Mouse (Mus musculus) G1E (cell line): Measurements from ENCODE around the gene Padi6. TPM values are rescaled to one million over a fixed set of nuclear protein-coding genes. Genes with fewer than 3 reads are reported as not detected.

Source experiments
- ATAC-seq: 2 replicates; pipeline ENCODE4 v1.8.0; 2016; ENCODE audit warnings: mild to moderate bottlenecking; ENCODE audit not compliant: insufficient number of reproducible peaks, poor library complexity, low FRiP score, severe bottlenecking; ENCODE audit errors: extremely low read depth
- DNase-seq: peaks from one replicate; pipeline ENCODE4 v3.0.0; 2012; ENCODE audit warnings: low spot score
- H3K27me3 ChIP-seq: 2 replicates; pipeline ENCODE4 v1.6.1; 2012; ENCODE audit warnings: mild to moderate bottlenecking, low read length, inconsistent platforms; ENCODE audit not compliant: insufficient read depth
- H3K36me3 ChIP-seq: replicated peaks from 2 replicates; pipeline ENCODE3; 2012; ENCODE audit warnings: mild to moderate bottlenecking, inconsistent platforms
- H3K4me1 ChIP-seq: 2 replicates; pipeline ENCODE4 v1.6.1; 2012; ENCODE audit warnings: low read depth, low read length, inconsistent platforms, mixed read lengths; ENCODE audit not compliant: insufficient read depth
- H3K4me3 ChIP-seq: 2 replicates; pipeline ENCODE4 v1.5.1; 2012; ENCODE audit warnings: low read depth, mild to moderate bottlenecking, inconsistent platforms, low read length, moderate library complexity, mixed read lengths
- H3K9me3 ChIP-seq: replicated peaks from 2 replicates; pipeline ENCODE4 v1.6.1; 2012; ENCODE audit warnings: inconsistent platforms
- CTCF ChIP-seq: IDR thresholded peaks from 2 replicates; pipeline ENCODE4 v1.5.1; 2012; ENCODE audit warnings: low read depth, low read length, inconsistent platforms, mixed read lengths
- GATA1 ChIP-seq: IDR thresholded peaks from 2 replicates; pipeline ENCODE4 v1.6.1; 2012; ENCODE audit warnings: borderline replicate concordance, low read length, inconsistent platforms, mixed read lengths
- GATA2 ChIP-seq: IDR thresholded peaks from 2 replicates; pipeline ENCODE4 v1.6.1; 2012; ENCODE audit warnings: low read depth, low read length, inconsistent platforms, borderline replicate concordance
- POLR2AphosphoS5 ChIP-seq: IDR thresholded peaks from 2 replicates; pipeline ENCODE4 v1.6.1; 2012; ENCODE audit warnings: low read depth, low read length, inconsistent platforms; ENCODE audit not compliant: insufficient replicate concordance
- TAL1 ChIP-seq: conservative IDR thresholded peaks from 2 replicates; pipeline ENCODE4 v1.6.1; 2012; ENCODE audit warnings: low read depth, low read length, inconsistent platforms, mixed read lengths
- polyA plus RNA-seq: library from polyadenylated mRNA; stranded (reverse); fragments of >175 nt; gene quantifications from 2 replicates; pipeline ENCODE4 v1.2.3, GENCODE M21; 2012
- total RNA-seq, 2 experiments: library from RNA; stranded (forward) in 1 of 2; stranded (reverse) in 1 of 2; fragments of 200-1000 nt in 1 of 2; fragments of >200 nt in 1 of 2; fragmentation: Nextera tagmentation in 1 of 2; gene quantifications; 2 replicates each; pipeline ENCODE4 v1.2.3; 2014 to 2017

Gene Padi6
- total and polyA plus RNA-seq, 3 experiments, result not detected

DNA sequence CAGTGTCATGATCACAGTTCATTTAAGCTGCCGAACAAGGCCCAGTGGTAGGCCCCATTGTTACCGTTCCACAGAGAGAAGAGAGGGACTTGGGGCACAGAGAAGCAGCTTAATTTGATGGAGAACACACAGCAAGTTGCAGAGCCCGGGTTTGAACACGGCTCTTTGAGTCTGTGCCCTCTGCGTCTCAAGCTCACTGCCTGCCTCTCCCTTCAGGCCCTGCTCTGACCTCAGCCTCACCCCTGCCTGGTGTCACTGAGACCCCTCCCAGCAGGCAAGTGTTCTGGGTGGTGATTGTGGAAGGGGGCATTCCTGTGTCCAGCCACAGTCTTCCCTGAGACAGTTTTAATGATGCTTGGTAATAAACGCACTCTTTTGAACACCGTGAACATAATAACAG, 47.3 kb downstream of the Padi6 start:
- TF ChIP-seq CTCF, result no peak
- TF ChIP-seq POLR2AphosphoS5, result no peak
- TF ChIP-seq GATA2, result no peak
- no peak for TF ChIP-seq GATA1
- no peak for TF ChIP-seq TAL1
- ATAC-seq, result no peak
- Histone ChIP-seq H3K36me3 (no peaks in the 10 kb centered on the region), H3K4me1 (peaks cover 67% of the 10 kb centered on the region), H3K9me3 (no peaks in the 10 kb centered on the region), H3K4me3 (no peak overlapping the region; the same call in 1 of the 2 replicates), H3K27me3 (no peaks in the 10 kb centered on the region)
- no peak for DNase-seq

DNA sequence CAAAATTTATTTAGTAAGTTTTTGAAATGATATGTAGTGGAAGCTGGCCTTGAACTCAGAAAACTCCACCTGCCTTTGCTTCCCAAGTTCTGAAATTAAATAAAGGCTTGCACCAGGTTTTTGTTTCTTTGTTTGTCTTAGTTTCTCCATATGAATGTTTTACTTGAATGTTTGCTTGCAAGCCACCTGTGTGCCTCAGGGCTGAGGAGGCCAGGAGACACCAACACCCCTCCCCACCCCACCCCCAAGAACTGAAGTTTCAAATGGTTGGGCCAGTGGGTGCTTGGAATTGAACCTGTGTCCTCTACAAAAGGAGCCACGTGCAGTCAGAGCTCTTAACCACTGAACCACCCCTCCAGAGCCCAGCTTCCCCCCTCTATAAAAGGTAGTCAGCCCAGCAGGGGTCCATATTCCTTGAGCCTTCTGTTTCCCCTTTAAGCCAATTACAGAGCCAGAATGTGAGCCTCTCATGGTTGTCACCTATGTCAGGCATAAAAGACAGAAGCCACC, 47.8 kb downstream of the Padi6 start:
- H3K9me3 ChIP-seq, result no peaks in the 10 kb centered on the region
- TF ChIP-seq POLR2AphosphoS5, result no peak
- TF ChIP-seq TAL1, result no peak
- no peak for TF ChIP-seq CTCF
- no peak for TF ChIP-seq GATA2
- no peak for TF ChIP-seq GATA1
- no peaks in the 10 kb centered on the region for H3K27me3 ChIP-seq
- ATAC-seq, result no peak
- no peak overlapping the region; the same call in 1 of the 2 replicates for H3K4me3 ChIP-seq
- no peak for DNase-seq
- no peaks in the 10 kb centered on the region for H3K36me3 ChIP-seq
- peaks cover 71% of the 10 kb centered on the region for H3K4me1 ChIP-seq

DNA sequence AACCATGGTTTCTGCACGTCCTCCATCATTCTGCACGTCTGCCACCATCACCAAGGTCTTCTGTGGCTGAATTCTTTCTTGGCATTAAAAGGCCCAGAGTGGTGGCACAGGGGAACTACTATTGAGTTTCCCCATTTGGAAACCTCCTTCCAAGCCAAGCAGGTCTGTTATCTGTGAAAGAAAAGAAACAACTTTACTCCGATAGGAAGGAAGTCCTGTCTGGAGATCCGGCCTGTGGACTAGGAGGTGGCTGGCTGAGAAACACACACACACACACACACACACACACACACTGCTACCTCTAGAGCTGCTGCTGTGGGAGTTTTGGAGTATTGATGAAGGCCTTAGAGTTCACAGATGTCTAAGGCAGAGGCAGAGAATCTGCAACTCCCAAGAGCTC, 48.9 kb downstream of the Padi6 start:
- DNase-seq, result no peak
- H3K4me1 ChIP-seq, result peaks cover 71% of the 10 kb centered on the region
- no peaks in the 10 kb centered on the region for H3K9me3 ChIP-seq
- H3K4me3 ChIP-seq, result no peak overlapping the region
- ATAC-seq, result no peak
- TF ChIP-seq CTCF (no peak), POLR2AphosphoS5 (no peak), GATA1 (no peak), GATA2 (no peak)
- H3K27me3 ChIP-seq, result no peaks in the 10 kb centered on the region
- H3K36me3 ChIP-seq, result no peaks in the 10 kb centered on the region

DNA sequence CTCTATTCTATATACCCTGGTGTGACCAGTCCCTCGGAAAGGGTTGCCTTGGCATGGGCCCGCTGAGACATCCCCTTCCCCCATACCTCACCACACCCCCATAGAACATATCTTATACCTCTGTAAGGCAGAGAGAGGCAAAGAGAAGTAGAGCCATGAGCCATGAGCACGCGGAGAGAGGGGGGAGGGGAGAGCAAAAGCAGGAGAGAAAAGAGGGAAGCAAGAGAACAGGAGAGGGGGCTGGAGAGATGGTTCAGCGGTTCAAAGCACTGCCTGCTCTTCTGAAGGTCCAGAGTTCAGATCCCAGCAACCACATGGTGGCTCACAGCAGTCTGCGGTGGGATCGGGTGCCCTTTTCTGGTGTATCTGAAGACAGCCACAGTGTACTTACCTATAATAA, 51.0 kb downstream of the Padi6 start:
- no peaks in the 10 kb centered on the region for H3K27me3 ChIP-seq
- no peak for TF ChIP-seq CTCF
- TF ChIP-seq TAL1, result no peak
- TF ChIP-seq GATA2, result no peak
- no peak for TF ChIP-seq GATA1
- no peak for TF ChIP-seq POLR2AphosphoS5
- H3K4me3 ChIP-seq, result no peak overlapping the region
- ATAC-seq (no peak), DNase-seq (no peak)
- no peaks in the 10 kb centered on the region for H3K36me3 ChIP-seq
- no peaks in the 10 kb centered on the region for H3K9me3 ChIP-seq
- peaks cover 72% of the 10 kb centered on the region for H3K4me1 ChIP-seq

DNA sequence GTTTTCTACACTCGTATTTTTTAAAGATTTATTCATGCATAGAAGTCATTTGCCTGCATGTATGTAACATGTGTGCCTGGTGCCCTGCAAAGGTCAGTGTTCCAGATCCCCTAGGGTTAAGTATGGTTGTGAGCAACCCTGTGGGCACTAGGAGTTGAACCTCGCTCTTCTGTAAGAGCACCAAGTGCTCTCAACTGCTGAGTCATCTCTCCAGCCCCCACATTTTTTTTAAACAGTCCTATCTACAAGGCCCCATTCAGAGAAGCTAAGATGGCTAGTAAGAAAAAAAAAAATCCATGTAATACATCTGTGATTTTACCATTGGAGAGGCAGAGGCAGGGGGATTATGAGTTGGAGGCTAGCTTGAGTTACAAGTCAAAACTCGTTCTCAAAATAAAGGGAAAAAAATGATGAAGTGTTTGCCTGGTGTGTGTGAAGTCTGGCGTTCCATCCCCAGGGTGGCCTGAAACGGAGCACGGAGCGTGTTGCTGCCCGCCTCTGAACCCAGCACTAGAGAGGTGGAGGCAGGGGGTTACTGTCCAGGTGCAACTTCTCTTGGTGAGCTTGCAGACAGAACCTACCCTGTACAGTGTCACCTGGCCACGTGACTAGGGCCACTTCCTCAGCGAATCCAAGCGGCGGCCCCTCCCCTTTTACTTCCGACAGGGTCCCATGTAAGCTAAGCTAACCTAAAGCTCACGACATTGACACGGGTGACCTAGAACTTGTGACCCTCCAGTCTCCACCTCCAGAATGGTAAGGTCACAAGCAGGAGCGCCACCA, 52.4 kb downstream of the Padi6 start:
- no peak for DNase-seq

DNA sequence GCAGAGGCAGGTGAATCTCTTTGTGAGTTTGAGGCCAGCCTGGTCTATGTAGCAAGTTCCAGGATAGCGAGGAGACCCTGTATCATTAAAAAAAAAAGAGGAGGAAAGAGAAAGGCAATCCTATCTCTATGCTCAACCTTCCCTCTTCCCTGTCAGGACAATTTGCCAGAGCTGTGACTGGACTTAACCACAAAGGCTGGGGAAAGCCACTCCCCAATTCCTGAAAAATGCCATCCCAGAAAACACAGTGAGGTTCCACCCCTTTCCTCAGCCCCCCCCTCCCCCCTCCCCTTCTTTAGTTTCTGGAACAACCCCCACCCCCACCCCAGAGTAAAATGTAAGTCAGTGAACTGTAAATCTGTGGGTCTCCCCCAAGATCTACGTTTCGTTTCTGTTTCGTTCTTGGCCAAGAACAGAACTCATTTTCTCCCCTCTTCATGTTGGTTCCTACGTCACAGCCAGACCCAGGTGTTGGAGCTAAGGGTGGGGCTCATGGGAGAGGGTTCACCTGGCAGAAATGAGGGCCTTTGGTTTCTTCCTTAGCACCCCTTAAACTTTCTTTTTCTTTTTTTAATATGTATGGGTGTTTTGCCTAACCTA, 53.5 kb downstream of the Padi6 start:
- ATAC-seq (no peak), DNase-seq (no peak)
- no peaks in the 10 kb centered on the region for H3K27me3 ChIP-seq
- H3K4me3 ChIP-seq, result no peak overlapping the region
- H3K9me3 ChIP-seq, result no peaks in the 10 kb centered on the region
- no peaks in the 10 kb centered on the region for H3K36me3 ChIP-seq
- H3K4me1 ChIP-seq, result peaks cover 76% of the 10 kb centered on the region
- TF ChIP-seq CTCF (no peak), TAL1 (no peak), GATA2 (no peak), GATA1 (no peak), POLR2AphosphoS5 (no peak)

More for the DNA sequence above, 52.4 kb downstream of the Padi6 start:
- Histone ChIP-seq H3K4me1 (peaks cover 70% of the 10 kb centered on the region), H3K4me3 (peak overlapping the region; percentile 27; the same call in 1 of the 2 replicates), H3K36me3 (no peaks in the 10 kb centered on the region), H3K27me3 (no peaks in the 10 kb centered on the region), H3K9me3 (no peaks in the 10 kb centered on the region)
- peak; percentile 36; the same call in 1 of the 2 replicates for ATAC-seq
- no peak for TF ChIP-seq GATA1
- TF ChIP-seq CTCF, result no peak
- no peak for TF ChIP-seq TAL1
- no peak for TF ChIP-seq POLR2AphosphoS5
- TF ChIP-seq GATA2, result no peak
